Mouse (Mus musculus) liver, embryonic 14.5 days (tissue): ENCODE measurements around the gene Rabggtb. TPM values are rescaled to one million over a fixed set of nuclear protein-coding genes. Genes with fewer than 3 reads are reported as not detected.
A peak's percentile ranks its signal among the peaks of the same experiment; 100 is the strongest.

ENCODE experiments used
- ATAC-seq: fragments of 200-750 bp; cut with Nextera tagmentation; 2 replicates; pipeline ENCODE4 v1.8.0; 2017; ENCODE audit warnings: moderate number of reproducible peaks, mild to moderate bottlenecking, moderate library complexity; ENCODE audit not compliant: insufficient read depth
- DNase-seq, 3 experiments: peaks; one replicate each; pipeline ENCODE4 v3.0.0-alpha.2; 2012 to 2013; ENCODE audit warnings: low read depth in 3 of 3, low spot score in 3 of 3
- H3K27ac ChIP-seq: fragments of 300-500 bp; sonication (generic); 2 replicates; pipeline ENCODE4 v1.5.1; 2014; ENCODE audit warnings: moderate library complexity, mild to moderate bottlenecking, control low read depth, inconsistent platforms
- H3K27me3 ChIP-seq: fragments of 300-500 bp; sonication (generic); 2 replicates; pipeline ENCODE4 v1.6.1; 2014; ENCODE audit warnings: mild to moderate bottlenecking, low read length, moderate library complexity; ENCODE audit not compliant: control insufficient read depth, insufficient read depth
- H3K36me3 ChIP-seq: fragments of 300-500 bp; sonication (generic); replicated peaks from 2 replicates; pipeline ENCODE4 v1.6.1; 2014; ENCODE audit warnings: low read depth; ENCODE audit not compliant: control insufficient read depth, insufficient read depth
- H3K4me1 ChIP-seq, 2 experiments: fragments of 200-500 bp in 1 of 2; fragments of 300-500 bp in 1 of 2; sonication (generic) in 1 of 2; replicated peaks; 2 replicates each; pipeline ENCODE4 v1.6.1; 2012 to 2014; ENCODE audit warnings: antibody characterized with exemption in 1 of 2, inconsistent platforms in 1 of 2, low read length in 1 of 2; ENCODE audit not compliant: control insufficient read depth in 2 of 2, insufficient read depth in 2 of 2
- H3K4me2 ChIP-seq: fragments of 300-500 bp; sonication (generic); 2 replicates; pipeline ENCODE4 v1.6.1; 2014; ENCODE audit warnings: low read depth, mild to moderate bottlenecking, control low read depth, moderate library complexity
- H3K4me3 ChIP-seq, 2 experiments: fragments of 200-500 bp in 1 of 2; fragments of 300-500 bp in 1 of 2; sonication (generic) in 1 of 2; 2 replicates each; pipeline ENCODE4 v1.5.1; 2012 to 2014; ENCODE audit warnings: low read depth in 2 of 2, low read length in 2 of 2, mild to moderate bottlenecking in 2 of 2, control low read depth in 1 of 2, inconsistent platforms in 1 of 2, moderate library complexity in 1 of 2; ENCODE audit not compliant: insufficient read depth in 1 of 2
- H3K9ac ChIP-seq: fragments of 300-500 bp; sonication (generic); replicated peaks from 2 replicates; pipeline ENCODE4 v1.6.1; 2014; ENCODE audit warnings: mild to moderate bottlenecking, control low read depth, moderate library complexity
- H3K9me3 ChIP-seq: fragments of 300-500 bp; sonication (generic); 2 replicates; pipeline ENCODE4 v1.6.1; 2016; ENCODE audit warnings: low read length, mixed read lengths; ENCODE audit not compliant: control insufficient read depth
- CTCF ChIP-seq: IDR thresholded peaks from 2 replicates; pipeline ENCODE4 v1.5.1; 2016; ENCODE audit warnings: antibody characterized with exemption, low read depth, control low read depth
- EP300 ChIP-seq: IDR thresholded peaks from 2 replicates; pipeline ENCODE4 v1.6.1; 2016; ENCODE audit warnings: antibody characterized with exemption, low read depth
- WGBS: fragments of 180-500 bp; shearing (Covaris S2); extraction: QIAGEN DNeasy Blood & Tissue Kit; methylation state at CpG from one replicate; pipeline ENCODE4 v1.1.7; 2014; ENCODE audit not compliant: insufficient replicate concordance; 5-methylcytosine and 5-hydroxymethylcytosine counted together
- polyA plus RNA-seq, 2 experiments: library from polyadenylated mRNA; depleted of rRNA in 1 of 2; stranded (reverse) in 1 of 2; unstranded in 1 of 2; fragments of >200 nt; fragmentation: Nextera tagmentation in 1 of 2; extraction: Ambion mirVana in 1 of 2; gene quantifications; 2 replicates each; pipeline versions ENCODE4 v1.2.1 to v1.2.3; 2012 to 2014

Rabggtb gene
- polyA plus RNA-seq, 2 experiments: 45.5 to 85.5 TPM

DNA sequence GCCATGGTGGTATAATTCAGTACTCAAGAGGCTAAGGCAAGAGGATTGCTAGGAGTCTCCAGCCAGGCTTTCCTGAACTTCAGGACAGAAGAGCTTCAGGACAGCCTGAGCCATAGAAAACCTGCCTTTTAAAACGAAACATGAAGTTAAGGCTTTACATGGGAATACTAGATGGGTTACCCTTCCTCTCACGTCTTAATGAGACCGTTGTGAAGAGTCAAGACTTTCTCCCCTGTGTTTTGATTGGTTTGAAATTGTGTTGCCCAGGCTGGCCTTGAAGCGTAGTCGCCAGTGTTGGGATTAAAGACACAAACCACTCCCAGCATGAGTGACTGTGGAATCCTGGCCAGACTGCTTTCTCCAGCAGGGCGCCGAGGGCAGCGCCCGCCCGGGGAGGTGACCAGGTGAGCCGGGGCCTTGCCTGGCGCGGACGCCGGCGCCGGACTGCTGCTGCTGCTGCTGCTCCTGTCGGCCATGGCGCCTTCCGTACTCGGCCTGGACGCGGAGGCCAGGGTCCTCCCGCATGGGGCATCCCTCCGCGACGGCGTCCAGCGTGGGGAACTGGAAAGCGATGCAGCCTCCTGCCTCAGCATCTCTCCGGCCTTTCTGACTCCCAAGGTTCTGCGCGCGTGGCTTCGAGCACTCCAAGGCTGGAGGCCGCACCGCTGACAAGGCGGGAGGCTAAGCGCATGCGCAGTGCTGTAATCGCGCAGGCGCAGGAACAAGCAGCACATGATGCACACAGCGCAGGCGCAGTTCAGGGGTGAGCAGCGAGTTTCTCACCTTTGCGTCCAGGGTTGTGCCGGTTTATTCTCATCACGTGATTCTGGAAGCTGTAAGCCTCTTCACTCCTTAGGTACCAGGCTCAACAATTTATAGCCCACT is 7.3 kb downstream of the Rabggtb start:
- 84% methylated on average over 49 of the region's 49 CpGs for WGBS
- peak; percentile 34 for ATAC-seq
- Histone ChIP-seq H3K4me2 (no peak overlapping the region), H3K27me3 (no peaks in the 10 kb centered on the region), H3K9me3 (no peaks in the 10 kb centered on the region), H3K4me1 (peaks cover 19 to 28% of the 10 kb centered on the region in 2 experiments), H3K27ac (no peak overlapping the region; the same call in 1 of the 2 replicates), H3K36me3 (peaks cover 68% of the 10 kb centered on the region), H3K4me3 (no peak overlapping the region), H3K9ac (no peak overlapping the region)
- DNase-seq: no peak
- TF ChIP-seq CTCF (no peak), EP300 (no peak)

DNA sequence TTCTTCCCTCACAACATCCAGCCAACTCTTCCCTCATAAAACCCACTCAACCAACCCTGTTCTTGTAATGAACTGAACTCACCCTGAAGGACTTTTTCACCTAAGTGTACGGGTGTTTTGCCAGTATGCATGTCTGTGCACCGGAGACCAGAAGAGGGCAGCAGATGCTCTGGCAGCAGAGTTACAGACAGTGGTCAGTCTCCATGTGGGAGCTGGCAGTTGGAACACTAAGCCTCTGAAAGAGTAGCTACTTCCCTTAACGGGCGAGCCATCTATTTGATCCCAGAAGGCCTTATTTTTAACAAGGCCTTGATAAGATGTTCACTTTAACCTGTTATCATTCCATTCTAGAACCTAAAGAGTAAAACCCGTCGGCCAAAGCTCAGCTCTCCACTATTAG is 8.2 kb downstream of the Rabggtb start:
- 47% methylated on average over 6 of the region's 6 CpGs for WGBS
- no peak overlapping the region for H3K9ac ChIP-seq
- no peaks in the 10 kb centered on the region for H3K27me3 ChIP-seq
- peak; percentile 50 for ATAC-seq
- no peak for DNase-seq
- H3K4me1 ChIP-seq: peaks cover 16 to 21% of the 10 kb centered on the region in 2 experiments
- no peak overlapping the region for H3K27ac ChIP-seq
- peaks cover 59% of the 10 kb centered on the region for H3K36me3 ChIP-seq
- H3K4me2 ChIP-seq: no peak overlapping the region
- H3K4me3 ChIP-seq: no peak overlapping the region
- H3K9me3 ChIP-seq: no peaks in the 10 kb centered on the region
- TF ChIP-seq CTCF (peak; percentile 85), EP300 (no peak)

DNA sequence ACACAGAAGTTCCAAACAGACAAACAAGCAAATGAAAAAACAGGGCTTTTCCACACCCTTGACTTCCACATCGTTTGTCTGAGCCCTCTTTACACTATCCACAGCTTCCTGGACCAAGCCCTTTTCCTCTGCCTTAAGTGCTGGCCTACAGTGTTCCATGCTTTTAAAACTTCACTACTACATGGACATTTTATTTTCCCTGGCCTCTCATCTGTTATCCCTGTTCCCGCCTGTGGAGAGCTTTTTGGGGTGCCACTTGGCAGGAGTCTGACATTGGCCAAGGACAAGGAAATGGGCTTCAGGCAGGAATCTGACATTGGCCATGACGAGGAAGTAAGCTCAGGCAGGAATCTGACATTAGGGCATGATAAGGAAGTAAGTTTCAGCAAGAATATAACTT is 10.2 kb downstream of the Rabggtb start:
- no peak overlapping the region for H3K27ac ChIP-seq
- no peak overlapping the region for H3K4me2 ChIP-seq

DNA sequence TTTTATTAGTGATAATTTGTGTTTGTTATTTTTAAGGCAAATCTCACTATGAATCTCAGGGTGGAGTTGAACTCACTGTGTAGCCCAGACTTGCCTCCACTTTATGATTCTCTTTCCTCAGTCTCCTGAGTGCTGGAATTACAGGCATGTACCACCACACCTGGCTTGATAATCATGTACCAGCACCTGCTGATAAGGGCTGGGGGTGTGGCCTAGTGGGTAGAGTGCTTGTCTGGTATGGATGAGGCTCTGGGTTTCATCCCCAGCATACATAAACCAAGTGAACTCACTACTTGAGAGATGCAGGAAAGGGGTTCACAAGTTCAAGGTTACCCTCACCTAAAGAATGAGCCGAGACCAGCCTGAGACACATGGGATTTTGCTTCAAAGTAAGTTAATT is 10.9 kb downstream of the Rabggtb start:
- TF ChIP-seq EP300 (no peak), CTCF (no peak)
- no peak overlapping the region for H3K9ac ChIP-seq
- H3K4me2 ChIP-seq: no peak overlapping the region
- H3K9me3 ChIP-seq: no peaks in the 10 kb centered on the region
- WGBS: 68% methylated on average over 1 of the region's 1 CpGs
- H3K27ac ChIP-seq: no peak overlapping the region
- DNase-seq (no peak), ATAC-seq (no peak)
- peaks cover 9% of the 10 kb centered on the region in 2 experiments for H3K4me1 ChIP-seq
- peaks cover 34% of the 10 kb centered on the region for H3K36me3 ChIP-seq
- H3K4me3 ChIP-seq: no peak overlapping the region
- no peaks in the 10 kb centered on the region for H3K27me3 ChIP-seq

More for the DNA sequence above, 10.2 kb downstream of the Rabggtb start:
- H3K4me1 ChIP-seq: peaks cover 9% of the 10 kb centered on the region in 2 experiments
- TF ChIP-seq CTCF: no peak
- TF ChIP-seq EP300: no peak
- H3K4me3 ChIP-seq: no peak overlapping the region
- no peaks in the 10 kb centered on the region for H3K27me3 ChIP-seq
- H3K9ac ChIP-seq: no peak overlapping the region
- no peaks in the 10 kb centered on the region for H3K9me3 ChIP-seq
- DNase-seq (no peak), ATAC-seq (no peak)
- WGBS: 26% methylated on average over 3 of the region's 3 CpGs
- peaks cover 39% of the 10 kb centered on the region for H3K36me3 ChIP-seq

DNA sequence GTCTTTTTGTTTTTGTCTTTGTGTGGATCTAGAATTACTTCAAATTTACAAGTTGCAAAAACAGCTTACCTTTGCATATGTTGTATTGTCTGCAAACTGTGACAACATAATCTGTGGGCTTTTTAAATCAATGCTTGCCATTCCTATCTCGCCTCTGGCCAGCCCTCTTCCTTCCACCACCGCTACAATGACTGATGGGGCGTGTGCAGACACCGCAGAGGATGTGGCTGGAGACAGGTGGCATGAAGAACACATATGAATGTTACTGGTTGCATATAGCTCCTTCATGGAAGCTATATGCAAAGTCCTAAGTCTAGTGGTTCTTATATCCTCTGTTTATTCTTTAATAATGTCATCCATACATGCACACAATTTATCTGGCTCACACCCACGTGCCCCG is 15.6 kb downstream of the Rabggtb start:
- Histone ChIP-seq H3K36me3 (no peaks in the 10 kb centered on the region), H3K9ac (no peak overlapping the region), H3K4me1 (peaks cover 6 to 9% of the 10 kb centered on the region in 2 experiments), H3K4me2 (no peak overlapping the region), H3K9me3 (no peaks in the 10 kb centered on the region), H3K27me3 (no peaks in the 10 kb centered on the region), H3K27ac (no peak overlapping the region), H3K4me3 (no peak overlapping the region)
- TF ChIP-seq EP300: no peak
- no peak for TF ChIP-seq CTCF
- ATAC-seq (no peak), DNase-seq (no peak)
- 12% methylated on average over 6 of the region's 6 CpGs for WGBS
